Mouse (Mus musculus) megakaryocyte, adult 5-6 weeks (primary cell): ENCODE data around the gene Fndc9. TPM values are rescaled to one million over a fixed set of nuclear protein-coding genes. Genes with fewer than 3 reads are reported as not detected.

Experiments
- ATAC-seq: 2 replicates; pipeline ENCODE4 v1.8.0; 2016; ENCODE audit warnings: mild to moderate bottlenecking, inconsistent platforms; ENCODE audit not compliant: poor library complexity, severe bottlenecking
- total RNA-seq, 2 experiments: library from RNA; stranded (forward) in 1 of 2; stranded (reverse) in 1 of 2; fragments of 153-499, 151-499 nt in 1 of 2; fragments of 221-1000, 200-1000 nt in 1 of 2; gene quantifications; 2 replicates each; pipeline versions ENCODE4 v1.2.3 to v1.2.4; 2015 to 2017

Fndc9 gene
- total RNA-seq (2015) (not detected in 2 replicates), total RNA-seq (2017) (not detected in 2 replicates)

DNA sequence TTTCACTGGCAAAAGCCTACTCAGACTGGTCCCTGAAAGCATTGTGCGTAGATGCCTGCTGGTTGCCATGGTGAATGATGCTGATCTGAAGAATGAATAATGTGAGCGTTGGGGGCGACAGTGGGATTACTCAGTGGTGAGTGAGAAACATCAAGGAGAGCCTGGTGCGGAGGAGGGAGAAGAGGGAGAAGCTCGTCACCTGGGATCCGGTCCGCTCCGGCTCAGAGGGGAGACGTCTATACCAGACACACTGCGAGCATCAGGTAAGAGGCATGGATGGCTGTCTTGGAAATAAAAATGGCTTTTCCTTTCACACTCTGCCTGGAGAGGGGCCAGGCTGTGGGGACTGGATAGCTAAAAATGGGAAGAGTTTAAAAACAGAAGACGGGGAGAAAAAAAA, at the start of gene Fndc9:
Gene Fndc9, plus strand, starts transcription at position 198 of the 400 bp plus-strand sequence.
- ATAC-seq: no peak

GRCm38 (mm10) chr11:46188283-46188682, 47.0 kb upstream of the Fndc9 start:
- no peak for ATAC-seq

DNA sequence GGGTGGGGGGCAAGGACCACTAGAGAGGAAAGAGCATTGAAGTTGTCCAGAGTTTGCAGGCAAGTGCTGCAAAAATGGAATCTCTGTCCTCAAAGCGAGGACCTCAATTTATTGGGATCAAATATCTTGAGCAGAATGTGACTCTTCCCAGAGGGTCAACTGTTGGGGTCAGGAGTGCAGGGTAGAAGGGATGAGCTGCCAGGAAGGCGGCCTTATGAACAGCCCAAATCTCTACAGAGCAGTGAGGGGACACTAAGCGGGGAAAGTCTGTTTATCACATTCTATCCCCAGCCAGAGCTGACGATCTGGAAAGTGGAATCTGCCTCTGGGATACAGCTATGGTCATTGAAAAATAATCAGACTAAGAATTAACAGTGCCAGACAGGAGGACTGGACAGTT, 41.2 kb upstream of the Fndc9 start:
- ATAC-seq: no peak

GRCm38 (mm10) chr11:46200664-46201063, 34.7 kb upstream of the Fndc9 start:
- ATAC-seq: no peak

DNA sequence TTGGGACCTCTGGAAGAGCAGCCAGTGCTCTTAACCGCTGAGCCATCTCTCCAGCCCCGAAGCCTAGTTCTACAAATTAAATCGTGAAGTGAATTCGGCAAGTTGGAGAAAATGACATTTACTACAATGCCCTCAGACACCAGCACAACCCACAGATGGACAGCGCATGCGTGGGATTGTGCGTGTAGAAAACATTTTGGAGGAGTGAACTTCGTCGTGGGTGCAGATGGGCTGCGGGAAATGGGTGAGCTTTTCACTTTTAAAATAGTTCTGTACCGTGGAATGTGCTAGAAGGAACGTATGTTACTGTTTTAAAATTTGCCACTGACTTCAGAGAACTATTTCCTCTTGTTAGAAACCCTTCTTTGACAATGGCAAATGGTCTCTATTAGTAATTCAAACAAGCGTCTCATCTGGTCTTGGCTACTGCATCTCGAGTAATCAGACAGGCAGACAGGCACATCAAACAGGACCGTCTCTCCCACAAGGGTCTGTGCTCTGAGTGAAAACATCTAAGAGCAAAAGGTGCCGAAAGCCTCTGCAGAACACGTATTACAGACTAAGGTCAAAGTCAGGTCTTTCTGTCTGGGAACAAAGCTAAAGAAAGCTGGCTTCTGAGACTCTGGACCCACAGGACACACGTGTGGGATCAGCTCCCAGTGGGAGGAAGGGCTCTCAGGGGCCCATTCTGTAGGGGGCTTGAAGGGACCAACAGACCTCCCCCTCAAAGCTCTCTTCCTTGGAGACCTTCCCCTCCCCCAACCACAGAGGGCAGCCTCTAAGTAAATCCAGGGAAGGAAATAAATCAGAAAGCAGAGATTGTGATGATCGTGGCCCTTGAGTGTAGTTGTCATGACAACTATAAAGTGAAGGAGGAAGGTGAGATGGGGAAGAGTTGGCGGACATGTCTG, 33.4 kb upstream of the Fndc9 start:
- no peak for ATAC-seq

GRCm38 (mm10) chr11:46202547-46202887, 32.8 kb upstream of the Fndc9 start:
- ATAC-seq: no peak

GRCm38 (mm10) chr11:46204841-46205240, 30.5 kb upstream of the Fndc9 start:
- ATAC-seq: no peak

DNA sequence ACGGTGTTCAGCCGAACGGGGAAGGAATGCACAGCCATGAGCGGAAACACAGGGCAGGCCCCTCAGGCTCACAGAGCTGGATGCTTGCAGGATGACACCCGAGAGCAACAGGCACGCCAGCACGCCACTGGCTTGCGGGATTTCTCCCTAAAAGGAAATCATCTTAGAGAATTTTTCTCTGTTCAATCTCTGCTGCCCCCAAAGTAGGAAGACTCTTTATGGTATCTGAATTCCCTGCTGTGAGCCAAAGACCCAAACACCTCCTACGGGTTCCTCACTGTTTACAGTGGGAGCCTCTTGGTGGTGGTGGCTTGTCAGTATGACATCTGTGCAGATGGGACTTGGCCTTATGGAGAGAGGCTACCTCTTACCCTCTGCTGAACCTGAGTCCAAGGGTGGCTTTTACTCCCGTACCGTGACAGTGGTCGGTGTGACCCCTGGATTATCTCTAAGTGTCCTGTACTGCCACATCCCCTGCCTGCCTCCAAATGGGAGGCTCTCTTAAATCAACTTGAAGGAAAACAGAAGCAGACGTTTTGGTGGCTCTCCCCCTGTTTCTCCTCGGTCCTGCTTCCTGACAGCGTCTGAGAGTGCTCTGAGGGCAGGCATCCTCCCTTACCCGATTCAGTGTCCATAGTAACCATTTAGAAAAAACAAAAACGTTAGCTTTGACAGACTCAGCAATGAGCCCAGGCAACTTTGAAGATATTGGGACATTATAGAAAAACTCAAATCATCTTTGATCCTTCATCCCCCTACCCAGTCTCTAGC, 29.5 kb upstream of the Fndc9 start:
- no peak for ATAC-seq

- ATAC-seq: no peak
Measured at GRCm38 (mm10) chr11:46209884-46210283, 25.4 kb upstream of the Fndc9 start.

DNA sequence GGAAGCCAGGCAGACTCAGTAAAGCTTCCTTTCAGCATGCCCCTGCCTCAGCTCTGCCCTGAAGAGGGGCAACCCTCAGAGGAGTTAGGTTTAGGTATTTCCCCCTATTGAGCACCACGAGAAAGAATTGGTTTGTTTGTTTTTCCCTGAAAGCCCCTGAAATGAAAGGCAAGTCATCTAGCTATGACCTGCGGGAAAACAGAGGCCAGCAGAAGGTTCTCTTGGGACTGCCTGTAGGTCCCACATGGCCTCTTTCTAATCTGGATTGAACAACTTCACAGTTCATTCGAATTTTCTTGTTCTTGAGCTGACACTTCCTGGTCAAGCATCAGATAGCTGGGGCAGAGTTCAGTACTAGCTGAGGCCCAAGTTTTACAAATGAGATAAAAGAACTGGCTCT, 23.5 kb upstream of the Fndc9 start:
- no peak for ATAC-seq

- ATAC-seq: no peak
Measured at GRCm38 (mm10) chr11:46213844-46214243, 21.5 kb upstream of the Fndc9 start.

GRCm38 (mm10) chr11:46214368-46215230, 20.7 kb upstream of the Fndc9 start:
- ATAC-seq: no peak

GRCm38 (mm10) chr11:46215354-46215753, 20.0 kb upstream of the Fndc9 start:
- peak; percentile 89 for ATAC-seq

- peak; percentile 47; the same call in 1 of the 2 replicates for ATAC-seq
Measured at GRCm38 (mm10) chr11:46216669-46217068, 18.7 kb upstream of the Fndc9 start.

DNA sequence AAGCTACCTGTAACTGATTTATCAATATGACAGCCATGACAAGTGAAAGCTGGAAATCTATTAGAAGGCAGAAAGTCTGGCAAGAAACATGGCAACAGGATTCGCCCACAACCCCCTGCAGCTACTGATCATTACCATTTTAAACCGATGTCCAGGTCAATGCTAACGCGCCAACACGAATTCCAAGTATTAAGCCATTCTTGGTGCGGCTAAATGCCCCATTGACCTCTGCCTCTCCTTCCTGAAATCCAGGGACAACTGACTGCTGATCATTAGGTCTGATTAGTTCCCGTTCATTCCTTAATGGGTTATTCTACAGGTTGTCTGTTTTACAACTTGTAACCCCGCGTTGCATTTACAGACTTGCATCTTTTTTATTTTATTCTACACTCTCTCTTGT, 17.6 kb upstream of the Fndc9 start:
- ATAC-seq: no peak

DNA sequence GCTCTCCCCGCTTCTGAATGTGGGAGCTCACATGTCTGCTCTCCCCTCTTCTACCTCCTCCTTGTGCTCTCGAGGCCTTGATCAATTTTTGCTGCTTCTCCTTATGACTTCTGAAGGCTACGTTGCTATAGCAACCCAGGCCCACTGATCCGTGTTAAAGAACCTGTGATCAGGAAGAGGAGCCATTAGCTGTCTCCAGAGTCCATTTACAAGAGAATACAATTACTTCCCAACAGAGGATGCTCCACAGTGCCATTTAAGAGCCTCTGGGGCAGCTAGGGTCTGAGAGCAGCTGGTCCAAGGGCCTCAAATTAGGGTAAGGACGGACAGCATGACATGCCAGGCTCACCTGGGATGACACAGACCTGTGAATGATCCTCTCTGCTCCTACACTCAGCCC, 16.7 kb upstream of the Fndc9 start:
- no peak for ATAC-seq

GRCm38 (mm10) chr11:46219380-46219779, 16.0 kb upstream of the Fndc9 start:
- ATAC-seq: no peak

- no peak for ATAC-seq
Measured at GRCm38 (mm10) chr11:46220211-46220610, 15.1 kb upstream of the Fndc9 start.

GRCm38 (mm10) chr11:46223575-46223974, 11.8 kb upstream of the Fndc9 start:
- no peak for ATAC-seq

DNA sequence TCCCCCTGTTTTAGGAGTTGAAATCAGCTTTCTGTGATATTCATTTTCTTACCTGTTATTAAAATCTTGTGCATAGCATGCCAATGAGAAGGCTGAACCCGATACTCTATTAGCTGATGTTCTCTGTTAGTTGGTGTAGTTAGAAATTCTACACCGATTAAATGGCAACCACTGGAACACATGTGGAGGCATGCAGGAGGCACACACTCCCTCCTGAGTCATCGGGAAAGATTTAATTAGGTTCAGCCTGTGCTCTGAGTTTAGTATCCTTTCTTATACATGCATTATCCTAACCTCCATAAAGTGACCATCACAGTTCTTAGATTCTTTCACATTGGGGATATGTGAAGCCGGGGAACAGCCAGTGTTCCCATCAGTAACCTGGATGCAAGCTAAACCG, 10.0 kb upstream of the Fndc9 start:
- no peak for ATAC-seq

GRCm38 (mm10) chr11:46230184-46230583, 5.1 kb upstream of the Fndc9 start:
- no peak for ATAC-seq
